Mouse (Mus musculus): ENCODE measurements around the gene Asb11. TPM values are rescaled to one million over a fixed set of nuclear protein-coding genes. Genes with fewer than 3 reads are reported as not detected.
A peak's percentile ranks its signal among the peaks of the same experiment; 100 is the strongest.

Gene Asb11
- polyA plus RNA-seq, 2 experiments, result 0.10 TPM; not detected in 1

- no peaks in the 10 kb centered on the region for H3K4me1 ChIP-seq (ENCODE audit: control insufficient read depth, insufficient read depth, low read length)
- no peak for ATAC-seq (ENCODE audit: low FRiP score, low read depth)
- WGBS, result 75% methylated on average over 2 of the region's 2 CpGs
- no peak overlapping the region for H3K27ac ChIP-seq (replicated peaks; ENCODE audit: low read depth, low read length)
- no peak for DNase-seq (ENCODE audit: low spot score)
- no peak overlapping the region for H3K4me3 ChIP-seq (replicated peaks; ENCODE audit: low read length)
- no peaks in the 10 kb centered on the region for H3K36me3 ChIP-seq (ENCODE audit: control insufficient read depth, insufficient read depth, low read length)
- TF ChIP-seq POLR2A (IDR thresholded peaks at IDR 0.05; ENCODE audit: borderline replicate concordance, extremely low read depth, insufficient read depth, insufficient read length), result no peak
- H3K27me3 ChIP-seq (ENCODE audit: control insufficient read depth, insufficient read depth, low read length), result 0 out of 2 replicates have a peak, but pooled peaks cover 3% of the 10 kb centered on the region
- H3K4me2 ChIP-seq (replicated peaks; ENCODE audit: low read depth, low read length, severe bottlenecking), result no peak overlapping the region
- no peaks in the 10 kb centered on the region for H3K9me3 ChIP-seq (ENCODE audit: control insufficient read depth, low read length)
- no peak overlapping the region for H3K9ac ChIP-seq (ENCODE audit: low read depth, low read length, severe bottlenecking)
These were observed 10.9 kb downstream of the Asb11 start for GRCm38 (mm10) chrX:164447682-164448071.

GRCm38 (mm10) chrX:164449201-164449600 is 12.4 kb downstream of the Asb11 start:
- Histone ChIP-seq H3K9me3 (ENCODE audit: control insufficient read depth, low read length) (no peaks in the 10 kb centered on the region), H3K9ac (ENCODE audit: low read depth, low read length, severe bottlenecking) (no peak overlapping the region), H3K4me3 (replicated peaks; ENCODE audit: low read length) (no peak overlapping the region), H3K27ac (replicated peaks; ENCODE audit: low read depth, low read length) (no peak overlapping the region), H3K4me1 (ENCODE audit: control insufficient read depth, insufficient read depth, low read length) (no peaks in the 10 kb centered on the region), H3K27me3 (ENCODE audit: control insufficient read depth, insufficient read depth, low read length) (no peaks in the 10 kb centered on the region), H3K36me3 (ENCODE audit: control insufficient read depth, insufficient read depth, low read length) (no peaks in the 10 kb centered on the region), H3K4me2 (replicated peaks; ENCODE audit: low read depth, low read length, severe bottlenecking) (no peak overlapping the region)
- WGBS, result 26% methylated on average over 3 of the region's 3 CpGs
- no peak for ATAC-seq (ENCODE audit: low FRiP score, low read depth)
- peak; percentile 81 for DNase-seq (ENCODE audit: low spot score)
- no peak for TF ChIP-seq POLR2A (IDR thresholded peaks at IDR 0.05; ENCODE audit: borderline replicate concordance, extremely low read depth, insufficient read depth, insufficient read length)

- H3K9me3 ChIP-seq (ENCODE audit: control insufficient read depth, low read length), result no peaks in the 10 kb centered on the region
- no peak overlapping the region for H3K4me2 ChIP-seq (replicated peaks; ENCODE audit: low read depth, low read length, severe bottlenecking)
- H3K9ac ChIP-seq (ENCODE audit: low read depth, low read length, severe bottlenecking), result no peak overlapping the region
- no peaks in the 10 kb centered on the region; the same call in 1 of the 2 replicates for H3K27me3 ChIP-seq (ENCODE audit: control insufficient read depth, insufficient read depth, low read length)
- no peak overlapping the region for H3K4me3 ChIP-seq (replicated peaks; ENCODE audit: low read length)
- H3K27ac ChIP-seq (replicated peaks; ENCODE audit: low read depth, low read length), result no peak overlapping the region
- H3K4me1 ChIP-seq (ENCODE audit: control insufficient read depth, insufficient read depth, low read length), result no peaks in the 10 kb centered on the region
- DNase-seq (ENCODE audit: low spot score), result no peak
- 66% methylated on average over 6 of the region's 6 CpGs for WGBS
- no peak for TF ChIP-seq POLR2A (IDR thresholded peaks at IDR 0.05; ENCODE audit: borderline replicate concordance, extremely low read depth, insufficient read depth, insufficient read length)
- no peaks in the 10 kb centered on the region for H3K36me3 ChIP-seq (ENCODE audit: control insufficient read depth, insufficient read depth, low read length)
- no peak for ATAC-seq (ENCODE audit: low FRiP score, low read depth)
These were observed 22.5 kb downstream of the Asb11 start for GRCm38 (mm10) chrX:164459205-164459878.

- no peaks in the 10 kb centered on the region for H3K9me3 ChIP-seq (ENCODE audit: control insufficient read depth, low read length)
- H3K4me1 ChIP-seq (ENCODE audit: control insufficient read depth, insufficient read depth, low read length), result no peaks in the 10 kb centered on the region
- H3K27me3 ChIP-seq (ENCODE audit: control insufficient read depth, insufficient read depth, low read length), result no peaks in the 10 kb centered on the region
- no peak overlapping the region for H3K27ac ChIP-seq (replicated peaks; ENCODE audit: low read depth, low read length)
- no peaks in the 10 kb centered on the region for H3K36me3 ChIP-seq (ENCODE audit: control insufficient read depth, insufficient read depth, low read length)
- no peak for DNase-seq (ENCODE audit: low spot score)
- TF ChIP-seq POLR2A (IDR thresholded peaks at IDR 0.05; ENCODE audit: borderline replicate concordance, extremely low read depth, insufficient read depth, insufficient read length), result no peak
- H3K4me3 ChIP-seq (replicated peaks; ENCODE audit: low read length), result no peak overlapping the region
- H3K4me2 ChIP-seq (replicated peaks; ENCODE audit: low read depth, low read length, severe bottlenecking), result no peak overlapping the region
- H3K9ac ChIP-seq (ENCODE audit: low read depth, low read length, severe bottlenecking), result no peak overlapping the region
- WGBS, result 82% methylated on average over 2 of the region's 2 CpGs
- ATAC-seq (ENCODE audit: low FRiP score, low read depth), result no peak
These were observed 65.5 kb downstream of the Asb11 start for GRCm38 (mm10) chrX:164502258-164502657.

GRCm38 (mm10) chrX:164505709-164506498 is 69.1 kb downstream of the Asb11 start, which contains the start of gene Asb9:
TSS of gene Asb9 (plus strand) at chrX:164506327.
- no peak within 1 kb of the TSS for H3K9ac ChIP-seq (ENCODE audit: low read depth, low read length, severe bottlenecking)
- WGBS, result 38% methylated on average over 10 of the region's 10 CpGs
- DNase-seq (ENCODE audit: low spot score) (peak; percentile 25), ATAC-seq (ENCODE audit: low FRiP score, low read depth) (peak; percentile 67)
- no peak within 1 kb of the TSS for H3K4me2 ChIP-seq (replicated peaks; ENCODE audit: low read depth, low read length, severe bottlenecking)
- H3K36me3 ChIP-seq (ENCODE audit: control insufficient read depth, insufficient read depth, low read length), result no peaks in the 10 kb centered on the region
- no peaks in the 10 kb centered on the region for H3K4me1 ChIP-seq (ENCODE audit: control insufficient read depth, insufficient read depth, low read length)
- H3K9me3 ChIP-seq (ENCODE audit: control insufficient read depth, low read length), result no peaks in the 10 kb centered on the region
- H3K4me3 ChIP-seq (replicated peaks; ENCODE audit: low read length), result no peak within 1 kb of the TSS
- H3K27me3 ChIP-seq (ENCODE audit: control insufficient read depth, insufficient read depth, low read length), result no peaks in the 10 kb centered on the region
- no peak for TF ChIP-seq POLR2A (IDR thresholded peaks at IDR 0.05; ENCODE audit: borderline replicate concordance, extremely low read depth, insufficient read depth, insufficient read length)
- no peak within 1 kb of the TSS for H3K27ac ChIP-seq (replicated peaks; ENCODE audit: low read depth, low read length)
